Mouse (Mus musculus): ENCODE measurements around the gene Glb1. TPM values are rescaled to one million over a fixed set of nuclear protein-coding genes. Genes with fewer than 3 reads are reported as not detected.
"Not testable (repeated sequence)": the region's sequence is repeated elsewhere in the genome, so short reads cannot be mapped to it uniquely, and the experiment has no call there.

Gene Glb1
- polyA plus RNA-seq, 1 experiment from 2014 or later: 13.5 TPM

DNA sequence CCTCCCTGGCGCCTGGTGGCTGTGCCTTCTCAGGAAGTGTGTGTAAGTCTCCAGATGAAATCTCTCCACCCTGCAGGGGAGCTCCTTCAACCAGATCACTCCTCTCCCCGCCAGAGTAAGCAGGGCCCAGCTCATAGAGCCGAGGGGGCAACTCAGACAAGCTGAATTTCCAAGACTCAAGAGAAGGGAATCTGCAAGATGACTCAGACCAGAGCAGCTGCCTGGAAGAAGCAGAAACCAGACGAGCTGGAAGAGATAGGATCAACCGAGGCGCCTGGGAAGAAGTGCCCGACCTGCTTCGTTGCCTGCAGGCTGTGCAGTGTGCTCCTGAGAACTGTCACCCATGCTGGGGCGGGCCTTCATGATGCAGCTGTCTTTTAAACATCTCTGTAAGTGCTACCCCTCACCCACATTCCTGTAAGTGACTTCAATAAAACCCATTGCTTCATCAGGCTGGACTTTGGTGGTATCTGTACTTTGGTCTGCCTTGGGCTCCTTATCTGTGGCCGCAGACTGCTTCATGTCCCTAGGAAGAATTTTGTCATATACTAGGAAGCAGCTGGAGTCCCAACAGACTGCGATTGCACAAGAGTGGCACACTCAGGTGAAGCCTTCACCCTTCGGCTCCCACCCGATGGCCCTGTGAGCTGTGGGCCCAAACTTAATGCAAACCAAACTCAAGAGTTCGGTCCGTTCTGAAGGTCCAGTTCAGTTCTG, 102.0 kb downstream of the Glb1 start:
- Histone ChIP-seq H3K9ac (no peak overlapping the region), H3K4me3 (replicated peaks) (no peak overlapping the region), H3K27ac (replicated peaks) (no peak overlapping the region), H3K36me3 (replicated peaks) (no peaks in the 10 kb centered on the region), H3K9me3 (replicated peaks) (no peaks in the 10 kb centered on the region), H3K27me3 (no peaks in the 10 kb centered on the region), H3K4me1 (replicated peaks) (peaks cover 15% of the 10 kb centered on the region), H3K4me2 (peak overlapping the region; percentile 3; the same call in 1 of the 2 replicates)
- 20% methylated on average over 15 of the region's 15 CpGs for WGBS (ENCODE audit: insufficient replicate concordance)
- no peak for ATAC-seq (ENCODE audit: insufficient read depth)

DNA sequence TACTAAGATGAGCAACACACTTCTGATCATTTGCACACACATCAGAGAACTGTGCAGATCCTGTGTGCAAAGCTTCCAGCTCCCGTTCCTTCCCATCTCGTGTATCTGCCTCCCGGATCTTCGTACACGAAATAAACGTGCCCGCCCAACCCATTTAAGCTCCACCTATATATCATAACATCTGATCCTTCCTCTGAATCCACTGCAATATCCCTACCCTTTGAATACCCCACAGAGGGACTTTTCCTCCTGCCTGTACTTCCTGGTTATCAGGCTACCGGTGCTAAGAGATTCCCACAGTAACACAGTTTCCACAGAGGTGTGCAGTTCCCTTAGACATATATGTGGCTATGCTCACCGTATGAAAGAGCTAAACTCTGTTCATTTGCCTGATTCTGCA, 103.9 kb downstream of the Glb1 start, which contains the start of gene Ccr4:
Gene Ccr4 (minus strand): TSS at position 101 of the 400 bp plus-strand sequence.
- H3K9ac ChIP-seq: no peak within 1 kb of the TSS
- H3K4me1 ChIP-seq (replicated peaks): peaks cover 15% of the 10 kb centered on the region
- no peaks in the 10 kb centered on the region for H3K27me3 ChIP-seq
- no peaks in the 10 kb centered on the region for H3K36me3 ChIP-seq (replicated peaks)
- H3K27ac ChIP-seq (replicated peaks): no peak within 1 kb of the TSS
- H3K4me3 ChIP-seq (replicated peaks): no peak within 1 kb of the TSS
- H3K9me3 ChIP-seq (replicated peaks): no peaks in the 10 kb centered on the region
- no peak for ATAC-seq (ENCODE audit: insufficient read depth)
- H3K4me2 ChIP-seq: no peak within 1 kb of the TSS
- WGBS (ENCODE audit: insufficient replicate concordance): 78% methylated on average over 9 of the region's 9 CpGs

DNA sequence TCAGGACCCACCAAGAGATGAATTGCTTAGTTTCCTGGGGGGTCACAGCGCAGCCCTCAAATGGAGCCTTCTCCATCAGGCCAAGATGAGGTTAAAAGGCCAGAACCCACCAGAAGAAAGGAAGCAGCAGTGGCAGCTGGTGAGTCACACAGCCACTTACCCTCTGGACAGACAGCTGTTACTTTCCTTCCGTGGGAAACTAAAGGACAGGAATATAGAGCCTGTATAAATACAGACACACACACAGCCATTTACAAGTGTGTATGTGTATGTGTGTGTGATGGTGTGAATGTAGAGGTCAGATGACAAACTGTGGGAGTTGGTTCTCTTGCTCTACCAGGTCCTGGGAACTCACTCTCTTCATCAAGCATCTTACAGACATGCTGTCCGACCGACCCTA, 105.7 kb downstream of the Glb1 start:
- Histone ChIP-seq H3K27ac (replicated peaks) (no peak overlapping the region), H3K9me3 (replicated peaks) (no peaks in the 10 kb centered on the region), H3K27me3 (no peaks in the 10 kb centered on the region), H3K9ac (no peak overlapping the region), H3K4me2 (no peak overlapping the region), H3K36me3 (replicated peaks) (no peaks in the 10 kb centered on the region), H3K4me1 (replicated peaks) (peaks cover 15% of the 10 kb centered on the region), H3K4me3 (replicated peaks) (no peak overlapping the region)
- WGBS (ENCODE audit: insufficient replicate concordance): 50% methylated on average over 4 of the region's 4 CpGs
- ATAC-seq (ENCODE audit: insufficient read depth): no peak

DNA sequence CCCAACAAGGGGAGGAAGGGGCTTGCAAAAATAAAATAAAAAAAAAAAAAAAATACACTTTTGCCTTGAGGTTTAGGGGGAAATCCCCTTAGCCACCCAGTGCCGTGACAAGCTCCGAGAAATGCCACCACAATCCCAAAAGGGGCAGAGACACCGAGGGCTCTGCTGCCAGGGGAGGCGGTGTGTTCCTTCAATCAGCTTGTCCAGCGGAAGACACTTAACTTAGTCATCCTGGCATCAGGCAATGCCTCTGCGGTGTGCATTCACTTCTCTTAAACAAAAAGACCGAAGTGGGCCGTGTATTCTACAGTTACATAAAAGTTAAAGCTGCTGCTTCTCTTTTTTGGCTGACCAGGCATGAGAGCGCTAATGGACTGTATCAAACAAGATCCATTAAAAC, 106.5 kb downstream of the Glb1 start:
- no peak overlapping the region for H3K4me2 ChIP-seq
- H3K27me3 ChIP-seq: no peaks in the 10 kb centered on the region
- ATAC-seq (ENCODE audit: insufficient read depth): no peak
- 66% methylated on average over 9 of the region's 9 CpGs for WGBS (ENCODE audit: insufficient replicate concordance)
- H3K4me1 ChIP-seq (replicated peaks): peaks cover 10% of the 10 kb centered on the region
- no peak overlapping the region for H3K27ac ChIP-seq (replicated peaks)
- H3K9me3 ChIP-seq (replicated peaks): no peaks in the 10 kb centered on the region; the same call in 1 of the 2 replicates
- H3K4me3 ChIP-seq (replicated peaks): no peak overlapping the region
- no peak overlapping the region for H3K9ac ChIP-seq
- H3K36me3 ChIP-seq (replicated peaks): peaks cover under 1% of the 10 kb centered on the region; the same call in 1 of the 2 replicates

DNA sequence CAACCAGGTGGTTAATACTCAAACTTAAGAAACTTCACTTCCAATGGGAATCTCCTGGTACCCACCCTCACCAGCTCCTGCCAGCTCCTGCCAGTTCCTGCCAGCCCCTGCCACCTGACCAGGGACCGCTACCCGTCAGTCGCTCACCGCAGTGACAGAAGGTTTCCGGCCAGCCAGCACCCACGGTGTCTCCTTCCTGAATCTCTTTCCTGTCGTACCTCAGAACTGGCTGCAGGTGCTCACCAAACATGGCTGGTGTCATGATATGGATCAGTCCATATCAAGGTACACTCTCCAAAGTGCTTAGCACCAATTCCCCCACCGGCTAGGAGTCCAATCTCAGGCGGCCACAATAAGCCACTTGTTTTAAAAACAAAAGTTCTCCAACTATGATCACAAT, 108.9 kb downstream of the Glb1 start:
- Histone ChIP-seq H3K9ac (no peak overlapping the region), H3K36me3 (replicated peaks) (peaks cover 17% of the 10 kb centered on the region), H3K27me3 (no peaks in the 10 kb centered on the region), H3K27ac (replicated peaks) (no peak overlapping the region), H3K4me2 (no peak overlapping the region), H3K4me3 (replicated peaks) (no peak overlapping the region), H3K4me1 (replicated peaks) (no peaks in the 10 kb centered on the region), H3K9me3 (replicated peaks) (peaks cover 5% of the 10 kb centered on the region; the same call in 1 of the 2 replicates)
- ATAC-seq (ENCODE audit: insufficient read depth): no peak
- 53% methylated on average over 9 of the region's 9 CpGs for WGBS (ENCODE audit: insufficient replicate concordance)

DNA sequence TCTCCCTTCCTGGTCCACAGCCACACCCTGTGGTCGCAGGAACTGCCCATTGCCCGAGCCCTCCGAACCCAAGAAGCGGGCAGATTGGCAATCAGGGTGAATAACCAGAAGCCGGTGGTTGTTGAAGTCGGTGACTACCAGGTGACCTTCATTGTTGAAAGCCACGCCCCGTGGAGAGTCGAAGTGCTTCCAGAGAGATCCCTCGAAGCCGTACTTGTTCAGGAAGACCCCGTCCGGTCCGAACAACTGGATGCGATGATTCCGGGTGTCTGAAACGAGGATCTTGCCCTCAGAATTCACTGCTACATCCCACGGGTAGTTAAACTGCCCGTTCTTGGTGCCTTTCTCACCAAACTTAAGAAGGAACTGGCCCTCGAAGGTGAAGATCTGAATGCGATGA, 112.0 kb downstream of the Glb1 start:
- H3K9me3 ChIP-seq (replicated peaks): peaks cover 5% of the 10 kb centered on the region; the same call in 1 of the 2 replicates
- no peak overlapping the region for H3K4me2 ChIP-seq
- no peaks in the 10 kb centered on the region for H3K4me1 ChIP-seq (replicated peaks)
- no peaks in the 10 kb centered on the region for H3K27me3 ChIP-seq
- no peak overlapping the region for H3K4me3 ChIP-seq (replicated peaks)
- peaks cover 17% of the 10 kb centered on the region for H3K36me3 ChIP-seq (replicated peaks)
- no peak overlapping the region for H3K27ac ChIP-seq (replicated peaks)
- no peak for ATAC-seq (ENCODE audit: insufficient read depth)
- 83% methylated on average over 21 of the region's 21 CpGs for WGBS (ENCODE audit: insufficient replicate concordance)
- no peak overlapping the region for H3K9ac ChIP-seq

DNA sequence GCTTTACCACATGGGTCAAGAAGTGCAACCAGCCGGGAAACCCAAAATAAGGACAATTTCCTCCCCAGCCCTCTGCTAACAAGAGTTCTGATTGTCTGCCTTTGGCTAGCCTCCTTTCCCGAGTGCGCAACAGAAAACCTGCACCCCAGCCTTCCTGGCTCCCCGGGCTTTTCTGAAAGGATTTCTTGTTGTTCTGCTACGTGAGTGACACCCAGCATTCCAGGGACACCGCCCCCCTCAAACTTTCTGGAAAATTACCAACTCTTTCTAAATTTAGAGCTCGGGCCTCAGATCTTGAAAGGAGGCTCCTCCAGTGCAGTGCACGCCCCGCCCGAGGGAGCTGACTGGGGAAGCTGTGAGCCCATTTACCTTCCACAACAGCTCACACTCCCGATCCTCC, 114.5 kb downstream of the Glb1 start, which contains the start of gene C130032M10Rik:
Gene C130032M10Rik (plus strand): TSS at position 334 of the 400 bp plus-strand sequence.
- no peak within 1 kb of the TSS for H3K27ac ChIP-seq (replicated peaks)
- no peaks in the 10 kb centered on the region for H3K27me3 ChIP-seq
- H3K4me3 ChIP-seq (replicated peaks): no peak within 1 kb of the TSS
- WGBS (ENCODE audit: insufficient replicate concordance): 67% methylated on average over 11 of the region's 11 CpGs
- no peak within 1 kb of the TSS for H3K9ac ChIP-seq
- H3K4me1 ChIP-seq (replicated peaks): 0 out of 2 replicates have a peak, but pooled peaks cover 3% of the 10 kb centered on the region
- peaks cover 17% of the 10 kb centered on the region for H3K36me3 ChIP-seq (replicated peaks)
- no peak within 1 kb of the TSS for H3K4me2 ChIP-seq
- no peak for ATAC-seq (ENCODE audit: insufficient read depth)
- peaks cover 5% of the 10 kb centered on the region; the same call in 1 of the 2 replicates for H3K9me3 ChIP-seq (replicated peaks)

DNA sequence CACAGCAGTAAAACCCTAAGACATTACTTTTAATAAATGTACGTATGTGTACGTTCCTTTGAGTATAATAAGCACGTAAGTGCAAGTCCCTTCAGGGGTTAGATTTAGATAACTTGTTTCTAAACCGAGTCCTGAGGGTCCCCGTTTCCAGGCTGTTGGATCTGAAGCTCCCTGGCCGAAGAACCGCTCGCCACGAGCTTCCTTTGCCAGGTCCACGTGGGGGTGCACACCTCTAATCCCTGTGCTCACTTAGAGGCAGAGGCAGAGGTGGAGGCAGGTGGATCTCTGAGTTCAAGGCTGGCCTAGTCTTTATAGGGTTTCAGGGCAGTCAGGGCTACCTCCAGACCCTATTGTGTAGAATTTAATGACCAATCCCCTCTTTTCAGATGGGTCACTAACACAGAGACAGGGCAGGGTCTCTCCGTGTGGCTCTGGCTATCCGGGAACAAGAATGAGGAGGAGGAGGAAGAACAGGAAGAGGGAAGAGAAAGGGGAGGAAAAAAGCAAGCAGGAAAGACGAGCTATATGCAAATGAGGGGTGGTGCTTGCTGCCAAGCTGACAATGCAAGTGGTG, 117.1 kb downstream of the Glb1 start:
- Histone ChIP-seq H3K4me3 (replicated peaks) (no peak overlapping the region), H3K9me3 (replicated peaks) (0 out of 2 replicates have a peak, but pooled peaks cover 5% of the 10 kb centered on the region), H3K4me2 (no peak overlapping the region), H3K4me1 (replicated peaks) (peaks cover 7% of the 10 kb centered on the region; the same call in 1 of the 2 replicates), H3K27ac (replicated peaks) (no peak overlapping the region), H3K36me3 (replicated peaks) (peaks cover 11% of the 10 kb centered on the region), H3K27me3 (no peaks in the 10 kb centered on the region), H3K9ac (no peak overlapping the region)
- no peak for ATAC-seq (ENCODE audit: insufficient read depth)
- 57% methylated on average over 13 of the region's 13 CpGs for WGBS (ENCODE audit: insufficient replicate concordance)

DNA sequence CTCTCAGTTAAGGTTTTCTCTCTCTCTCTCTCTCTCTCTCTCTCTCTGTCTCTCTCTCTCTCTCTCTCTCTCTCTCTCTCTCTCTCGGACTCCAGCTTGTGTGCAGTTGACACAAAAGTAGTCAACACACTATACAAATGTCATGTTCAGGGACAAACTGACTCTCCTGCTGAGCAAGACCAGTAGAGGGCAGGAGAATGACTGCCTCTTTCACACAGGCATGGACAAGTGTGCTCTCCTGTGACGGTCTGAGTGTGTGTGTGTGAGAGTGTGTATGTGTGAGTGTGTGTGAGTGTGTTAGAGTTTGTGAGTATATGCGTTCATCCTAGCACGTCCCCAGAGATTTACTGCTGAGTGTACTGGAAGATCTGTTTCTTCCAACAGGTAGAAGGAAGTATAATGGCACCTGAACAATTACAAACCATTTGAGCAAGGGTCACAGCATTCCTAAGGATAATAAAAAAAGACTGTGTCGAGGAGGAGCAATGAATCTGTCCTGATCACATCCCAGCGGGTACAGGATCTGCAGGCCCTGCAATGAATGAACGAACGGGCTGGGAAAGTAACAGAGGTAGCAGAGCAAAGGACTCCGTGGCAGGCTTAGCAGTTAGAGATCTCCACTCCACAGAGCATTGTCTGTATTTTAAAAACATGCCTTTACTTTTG, 118.1 kb downstream of the Glb1 start:
- ATAC-seq (ENCODE audit: insufficient read depth): no peak
- peaks cover 7% of the 10 kb centered on the region; the same call in 1 of the 2 replicates for H3K4me1 ChIP-seq (replicated peaks)
- H3K4me3 ChIP-seq (replicated peaks): no peak overlapping the region
- H3K27me3 ChIP-seq: no peaks in the 10 kb centered on the region
- no peaks in the 10 kb centered on the region for H3K9me3 ChIP-seq (replicated peaks)
- peaks cover 2% of the 10 kb centered on the region for H3K36me3 ChIP-seq (replicated peaks)
- no peak overlapping the region for H3K9ac ChIP-seq
- 64% methylated on average over 9 of the region's 9 CpGs for WGBS (ENCODE audit: insufficient replicate concordance)
- H3K4me2 ChIP-seq: no peak overlapping the region
- 0 out of 2 replicates have a peak overlapping the region, but pooled peaks have one; percentile 14 for H3K27ac ChIP-seq (replicated peaks)

DNA sequence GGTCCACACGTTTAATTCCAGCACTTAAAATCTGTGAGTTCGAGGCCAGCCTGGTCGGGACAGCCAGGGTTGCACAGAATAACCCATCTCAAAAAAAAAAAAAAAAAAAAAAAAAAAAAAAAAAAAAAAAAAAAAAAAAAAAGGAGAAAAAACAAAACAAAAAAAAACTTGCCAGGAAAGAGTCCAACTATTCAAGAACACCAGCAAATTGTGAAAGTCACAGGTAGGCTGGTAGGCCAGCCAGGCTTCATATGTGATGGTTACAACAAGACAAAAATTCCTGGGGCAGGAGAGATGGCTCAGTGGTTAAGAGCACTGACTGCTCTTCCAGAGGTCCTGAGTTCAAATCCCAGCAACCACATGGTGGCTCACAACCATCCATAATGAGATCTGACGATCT, 119.7 kb downstream of the Glb1 start:
- not testable (repeated sequence) for H3K9ac ChIP-seq; H3K9me3 ChIP-seq (replicated peaks); H3K27ac ChIP-seq (replicated peaks); H3K27me3 ChIP-seq; H3K4me1 ChIP-seq (replicated peaks); H3K36me3 ChIP-seq (replicated peaks); H3K4me3 ChIP-seq (replicated peaks); H3K4me2 ChIP-seq; ATAC-seq (ENCODE audit: insufficient read depth)
- 58% methylated on average over 4 of the region's 4 CpGs for WGBS (ENCODE audit: insufficient replicate concordance)

DNA sequence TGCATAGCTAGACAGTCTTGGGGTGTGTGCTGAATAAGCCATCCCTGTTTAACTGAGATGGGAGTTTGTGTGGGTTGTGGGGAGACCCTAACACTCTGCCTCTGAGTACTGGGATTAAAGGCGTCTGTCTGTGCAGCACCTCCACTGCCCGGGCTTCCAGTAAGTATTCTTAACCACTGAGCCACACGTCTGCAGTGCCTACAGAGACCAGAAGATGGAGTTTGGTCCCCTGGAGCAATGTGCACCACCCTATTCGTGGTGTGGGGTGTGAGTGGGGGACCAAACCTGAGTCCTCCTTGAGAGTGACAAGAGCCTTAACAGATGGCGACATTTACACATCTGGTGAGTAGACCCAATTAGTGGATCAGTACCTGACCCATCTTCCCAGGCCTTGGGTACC, 121.2 kb downstream of the Glb1 start:
- no peak for ATAC-seq (ENCODE audit: insufficient read depth)
- Histone ChIP-seq H3K9ac (no peak overlapping the region), H3K9me3 (replicated peaks) (no peaks in the 10 kb centered on the region), H3K4me3 (replicated peaks) (no peak overlapping the region), H3K4me2 (no peak overlapping the region), H3K27ac (replicated peaks) (peak overlapping the region; percentile 55; the same call in 1 of the 2 replicates), H3K4me1 (replicated peaks) (peaks cover 18% of the 10 kb centered on the region), H3K36me3 (replicated peaks) (no peaks in the 10 kb centered on the region), H3K27me3 (no peaks in the 10 kb centered on the region)
- 38% methylated on average over 5 of the region's 5 CpGs for WGBS (ENCODE audit: insufficient replicate concordance)

Data from liver, embryonic 15.5 days (tissue).